Mouse (Mus musculus) megakaryocyte, adult 5-6 weeks (primary cell): ENCODE data around the gene Ncapg. TPM values are rescaled to one million over a fixed set of nuclear protein-coding genes. Genes with fewer than 3 reads are reported as not detected.
"Not testable (repeated sequence)": the region's sequence is repeated elsewhere in the genome, so short reads cannot be mapped to it uniquely, and the experiment has no call there.

ENCODE experiments used
- ATAC-seq: 2 replicates; pipeline ENCODE4 v1.8.0; 2016; ENCODE audit warnings: mild to moderate bottlenecking, inconsistent platforms; ENCODE audit not compliant: poor library complexity, severe bottlenecking
- total RNA-seq, 2 experiments: library from RNA; stranded (forward) in 1 of 2; stranded (reverse) in 1 of 2; fragments of 153-499, 151-499 nt in 1 of 2; fragments of 221-1000, 200-1000 nt in 1 of 2; gene quantifications; 2 replicates each; pipeline versions ENCODE4 v1.2.3 to v1.2.4; 2015 to 2017

Gene Ncapg
- total RNA-seq (2015) = 93.3 and 99.1 TPM in 2 replicates
- total RNA-seq (2017) = 82.2 and 82.5 TPM in 2 replicates

- ATAC-seq = peak; percentile 96
These were observed at the start of gene Ncapg for GRCm38 (mm10) chr5:45669598-45670279. Gene Ncapg, plus strand, starts transcription at chr5:45669919.

- ATAC-seq = no peak
These were observed 48.2 kb upstream of the Ncapg start for GRCm38 (mm10) chr5:45621511-45621910.

GRCm38 (mm10) chr5:45627771-45628170 is 41.9 kb upstream of the Ncapg start:
- no peak for ATAC-seq

- ATAC-seq = no peak
These were observed 40.2 kb upstream of the Ncapg start for GRCm38 (mm10) chr5:45629470-45629869.

- no peak for ATAC-seq
These were observed 31.3 kb upstream of the Ncapg start for GRCm38 (mm10) chr5:45638378-45638777.

- ATAC-seq = peak; percentile 43; the same call in 1 of the 2 replicates
These were observed 30.7 kb upstream of the Ncapg start, which contains the start of gene Fam184b for GRCm38 (mm10) chr5:45638806-45639714. Gene Fam184b, minus strand, starts transcription at chr5:45639614.

GRCm38 (mm10) chr5:45639715-45640092 is 30.0 kb upstream of the Ncapg start:
- no peak for ATAC-seq

GRCm38 (mm10) chr5:45651026-45651703 is 18.6 kb upstream of the Ncapg start:
- no peak for ATAC-seq

GRCm38 (mm10) chr5:45658406-45658805 is 11.3 kb upstream of the Ncapg start:
- not testable (repeated sequence) for ATAC-seq

- ATAC-seq = no peak
These were observed 1.4 kb upstream of the Ncapg start for GRCm38 (mm10) chr5:45668324-45668723.

- ATAC-seq = peak; percentile 8; the same call in 1 of the 2 replicates
These were observed 888 bp upstream of the Ncapg start for GRCm38 (mm10) chr5:45668831-45669230.

- ATAC-seq = peak; percentile 56
These were observed 503 bp upstream of the Ncapg start for GRCm38 (mm10) chr5:45669234-45669597.

GRCm38 (mm10) chr5:45670280-45670670 is 556 bp downstream of the Ncapg start:
- no peak for ATAC-seq

- ATAC-seq = no peak
These were observed 1.3 kb downstream of the Ncapg start for GRCm38 (mm10) chr5:45670894-45671494.

GRCm38 (mm10) chr5:45675032-45675431 is 5.3 kb downstream of the Ncapg start:
- ATAC-seq = no peak

- ATAC-seq = peak; percentile 88
These were observed 7.9 kb downstream of the Ncapg start for GRCm38 (mm10) chr5:45677639-45678038.

GRCm38 (mm10) chr5:45679955-45680354 is 10.2 kb downstream of the Ncapg start:
- no peak for ATAC-seq

GRCm38 (mm10) chr5:45683388-45683787 is 13.7 kb downstream of the Ncapg start:
- no peak for ATAC-seq

GRCm38 (mm10) chr5:45685243-45685642 is 15.5 kb downstream of the Ncapg start:
- no peak for ATAC-seq

- ATAC-seq = no peak
These were observed 16.5 kb downstream of the Ncapg start for GRCm38 (mm10) chr5:45686223-45686622.

GRCm38 (mm10) chr5:45689152-45689551 is 19.4 kb downstream of the Ncapg start:
- ATAC-seq = no peak
